Mouse (Mus musculus) C2C12 (cell line): ENCODE data around the gene Efcab6. TPM values are rescaled to one million over a fixed set of nuclear protein-coding genes. Genes with fewer than 3 reads are reported as not detected.

Experiments used
- H3K27me3 ChIP-seq: one replicate; pipeline ENCODE4 v1.6.1; 2011; ENCODE audit not compliant: control insufficient read depth, insufficient read depth, insufficient read length
- H3K36me3 ChIP-seq: one replicate; pipeline ENCODE4 v1.6.1; 2011; ENCODE audit not compliant: control insufficient read depth, insufficient read depth
- H3K4me3 ChIP-seq: one replicate; pipeline ENCODE4 v1.5.1; 2011; ENCODE audit warnings: mild to moderate bottlenecking, control low read depth; ENCODE audit not compliant: poor library complexity, insufficient read depth, severe bottlenecking
- H3K79me2 ChIP-seq: one replicate; pipeline ENCODE4 v1.6.1; 2011; ENCODE audit not compliant: control insufficient read depth, insufficient read depth
- H3K79me3 ChIP-seq: one replicate; pipeline ENCODE4 v1.6.1; 2011; ENCODE audit warnings: low read depth, control low read depth
- H3ac ChIP-seq: one replicate; pipeline ENCODE3; 2011; ENCODE audit warnings: low read depth; ENCODE audit not compliant: control insufficient read depth, insufficient read length
- CEBPB ChIP-seq: IDR thresholded peaks from one replicate; pipeline ENCODE4 v1.6.1; 2011; ENCODE audit warnings: low read depth, mild to moderate bottlenecking, control low read depth, moderate library complexity
- CTCF ChIP-seq: IDR thresholded peaks from one replicate; pipeline ENCODE4 v1.5.1; 2011; ENCODE audit not compliant: control insufficient read depth, insufficient read depth, insufficient read length
- FOSL1 ChIP-seq: IDR thresholded peaks from one replicate; pipeline ENCODE4 v1.8.0; 2011; ENCODE audit warnings: mild to moderate bottlenecking, low read length; ENCODE audit not compliant: poor library complexity, insufficient read depth, severe bottlenecking
- MAX ChIP-seq: IDR thresholded peaks from one replicate; pipeline ENCODE4 v1.6.1; 2011; ENCODE audit warnings: mild to moderate bottlenecking, control low read depth
- MYOD1 ChIP-seq: IDR thresholded peaks from one replicate; pipeline ENCODE4 v1.6.1; 2011; ENCODE audit warnings: low read depth; ENCODE audit not compliant: control insufficient read depth, insufficient read length
- MYOG ChIP-seq: IDR thresholded peaks from one replicate; pipeline ENCODE4 v1.6.1; 2011; ENCODE audit not compliant: control insufficient read depth, insufficient read length; ENCODE audit errors: extremely low read depth
- USF1 ChIP-seq: IDR thresholded peaks from one replicate; pipeline ENCODE4 v1.6.1; 2011; ENCODE audit warnings: low read depth, mild to moderate bottlenecking, control low read depth, moderate library complexity
- polyA plus RNA-seq: library from polyadenylated mRNA; unstranded; fragments of >200 nt; fragmentation: generic; extraction: Trizol; gene quantifications from one replicate; pipeline ENCODE4 v1.2.1, GENCODE M21; 2012; ENCODE audit warnings: missing spikeins

Gene Efcab6
- polyA plus RNA-seq, 1 experiment: not detected

DNA sequence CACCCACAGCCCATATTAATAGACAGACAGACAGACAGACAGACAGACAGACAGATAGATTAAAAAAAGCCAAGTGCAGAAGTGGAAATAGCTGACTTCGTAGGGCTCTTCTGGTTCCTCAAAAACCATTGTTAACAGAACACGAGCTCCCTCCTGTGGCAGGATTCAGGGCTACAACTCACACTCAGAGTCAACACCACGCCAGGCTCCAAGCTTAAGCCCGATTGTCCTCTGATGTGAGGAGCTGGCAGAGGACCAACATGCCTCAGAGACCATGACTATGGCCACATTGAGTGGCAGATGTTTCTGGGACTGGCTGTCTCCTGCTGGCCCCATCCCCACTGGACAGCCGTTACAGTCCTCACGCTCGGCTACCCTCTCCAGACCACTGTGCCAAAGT lies 7.0 kb upstream of the Efcab6 start:
- Histone ChIP-seq H3K27me3 (peaks cover 73% of the 10 kb centered on the region), H3ac (no peak overlapping the region), H3K79me3 (no peaks in the 10 kb centered on the region), H3K36me3 (no peaks in the 10 kb centered on the region), H3K79me2 (no peaks in the 10 kb centered on the region), H3K4me3 (no peak overlapping the region)
- TF ChIP-seq USF1 (no peak), CTCF (peak; percentile 18)

DNA sequence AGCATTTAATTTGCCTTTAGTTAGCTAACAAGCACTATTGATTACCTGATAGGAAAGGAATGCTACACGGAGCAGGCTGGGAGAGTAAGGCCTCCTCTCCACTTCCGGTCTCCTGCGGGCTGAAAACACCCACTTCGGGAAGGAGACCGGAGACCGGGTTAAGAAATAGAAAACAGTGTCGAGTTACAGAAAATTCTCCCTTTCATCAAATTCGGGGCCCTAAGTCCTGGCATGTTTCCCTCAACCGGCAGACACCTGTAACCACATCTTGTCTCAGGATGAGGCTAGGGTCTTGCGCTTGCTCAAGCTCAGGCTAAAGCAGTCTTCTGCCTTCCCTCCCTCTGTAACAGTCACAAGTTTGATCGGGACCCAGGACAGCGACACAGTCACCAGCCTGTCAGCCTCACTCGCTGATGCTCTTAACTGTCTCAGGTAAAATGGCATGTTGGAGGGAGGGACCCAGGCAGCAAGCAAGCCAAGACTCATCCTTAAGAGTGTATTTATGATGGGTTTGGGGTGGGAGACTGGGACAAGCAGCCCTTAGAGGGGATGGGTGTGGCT lies 5.0 kb upstream of the Efcab6 start:
- Histone ChIP-seq H3K36me3 (no peaks in the 10 kb centered on the region), H3K4me3 (no peak overlapping the region), H3K27me3 (peaks cover 53% of the 10 kb centered on the region), H3K79me2 (no peaks in the 10 kb centered on the region), H3ac (no peak overlapping the region), H3K79me3 (no peaks in the 10 kb centered on the region)
- TF ChIP-seq USF1 (no peak), CEBPB (no peak), MAX (no peak), MYOD1 (no peak), MYOG (no peak), FOSL1 (no peak), CTCF (no peak)

DNA sequence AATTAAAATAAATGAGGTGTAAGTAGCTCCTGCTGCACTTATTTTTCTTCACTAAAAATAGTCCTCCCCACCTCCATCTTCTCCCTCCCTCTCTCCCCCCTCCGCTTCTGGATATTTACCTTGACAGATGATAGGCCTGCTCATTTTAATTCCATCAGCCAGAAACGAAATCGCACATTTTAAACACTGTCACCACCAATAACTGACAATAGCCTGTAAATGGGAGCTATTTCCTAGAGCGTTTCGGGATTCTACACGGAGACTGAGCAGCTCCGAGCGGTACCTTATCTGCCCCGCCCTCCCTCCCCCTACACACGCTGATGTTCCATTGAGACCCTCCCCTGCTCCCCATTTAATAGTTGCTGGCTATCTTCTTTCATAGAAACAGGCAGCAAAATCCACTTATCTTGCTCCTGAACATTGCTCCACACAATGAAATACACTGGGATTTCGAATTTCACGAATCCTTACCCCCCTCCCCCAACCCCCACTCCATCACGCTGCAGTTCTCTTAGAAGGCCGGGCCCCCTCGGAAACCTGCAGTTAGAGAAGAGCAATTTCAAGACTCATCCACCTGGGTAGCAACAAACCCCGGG lies 4.4 kb upstream of the Efcab6 start:
- H3K79me2 ChIP-seq: no peaks in the 10 kb centered on the region
- no peak overlapping the region for H3K4me3 ChIP-seq
- H3K79me3 ChIP-seq: no peaks in the 10 kb centered on the region
- H3ac ChIP-seq: no peak overlapping the region
- TF ChIP-seq CEBPB: no peak
- no peak for TF ChIP-seq MYOG
- TF ChIP-seq CTCF: no peak
- TF ChIP-seq MYOD1: no peak
- TF ChIP-seq MAX: no peak
- TF ChIP-seq FOSL1: no peak
- TF ChIP-seq USF1: no peak
- H3K36me3 ChIP-seq: no peaks in the 10 kb centered on the region
- H3K27me3 ChIP-seq: peaks cover 53% of the 10 kb centered on the region

DNA sequence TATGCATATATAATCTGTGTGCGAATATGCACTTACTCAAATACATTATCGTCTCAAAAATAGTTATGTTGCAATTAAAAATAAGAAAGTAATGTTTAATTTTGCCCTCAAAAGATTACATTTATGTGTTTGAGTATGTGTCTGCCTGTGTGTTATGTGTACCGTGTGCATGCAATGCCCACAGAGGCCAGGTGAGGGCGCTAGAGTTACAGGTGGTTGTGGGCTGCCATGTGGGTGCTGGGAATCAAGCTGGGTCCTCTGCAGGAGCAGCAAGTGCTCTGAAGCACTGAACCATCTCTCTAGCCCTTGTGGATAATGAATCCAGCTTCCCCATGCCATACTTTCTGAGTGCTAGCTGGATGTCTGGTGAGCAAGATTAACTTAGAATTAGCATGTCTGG lies 522 bp upstream of the Efcab6 start:
- TF ChIP-seq MYOG (no peak), CEBPB (no peak), CTCF (no peak), MYOD1 (no peak), USF1 (no peak), FOSL1 (no peak), MAX (no peak)
- Histone ChIP-seq H3K36me3 (no peaks in the 10 kb centered on the region), H3K4me3 (no peak overlapping the region), H3K79me3 (no peaks in the 10 kb centered on the region), H3K79me2 (no peaks in the 10 kb centered on the region), H3K27me3 (peaks cover 35% of the 10 kb centered on the region), H3ac (no peak overlapping the region)

DNA sequence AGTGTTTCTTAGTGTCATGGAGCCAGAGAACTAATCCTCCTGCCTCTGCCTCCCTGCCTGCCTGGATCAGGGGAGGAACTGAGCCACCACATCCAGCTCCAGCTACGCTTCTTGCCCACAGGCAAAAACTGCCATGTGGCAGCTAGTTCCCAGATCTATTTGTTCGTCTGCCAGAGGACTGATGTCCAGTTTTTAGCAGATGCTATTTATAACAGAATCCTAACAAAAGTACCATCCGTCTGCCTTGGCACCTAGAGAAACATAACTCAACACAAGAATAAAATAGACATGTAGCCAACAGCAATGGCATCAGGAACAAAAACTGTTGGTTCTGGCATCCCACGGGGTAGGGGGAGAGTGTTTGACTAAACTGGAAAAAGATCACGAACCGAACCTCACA lies 6.3 kb downstream of the Efcab6 start:
- H3K36me3 ChIP-seq: no peaks in the 10 kb centered on the region
- H3ac ChIP-seq: no peak overlapping the region
- H3K27me3 ChIP-seq: peaks cover 5% of the 10 kb centered on the region
- no peaks in the 10 kb centered on the region for H3K79me2 ChIP-seq
- no peak for TF ChIP-seq MAX
- no peak for TF ChIP-seq USF1
- TF ChIP-seq MYOG: no peak
- no peak for TF ChIP-seq CEBPB
- TF ChIP-seq MYOD1: no peak
- no peak for TF ChIP-seq FOSL1
- TF ChIP-seq CTCF: no peak
- H3K79me3 ChIP-seq: no peaks in the 10 kb centered on the region
- H3K4me3 ChIP-seq: no peak overlapping the region

DNA sequence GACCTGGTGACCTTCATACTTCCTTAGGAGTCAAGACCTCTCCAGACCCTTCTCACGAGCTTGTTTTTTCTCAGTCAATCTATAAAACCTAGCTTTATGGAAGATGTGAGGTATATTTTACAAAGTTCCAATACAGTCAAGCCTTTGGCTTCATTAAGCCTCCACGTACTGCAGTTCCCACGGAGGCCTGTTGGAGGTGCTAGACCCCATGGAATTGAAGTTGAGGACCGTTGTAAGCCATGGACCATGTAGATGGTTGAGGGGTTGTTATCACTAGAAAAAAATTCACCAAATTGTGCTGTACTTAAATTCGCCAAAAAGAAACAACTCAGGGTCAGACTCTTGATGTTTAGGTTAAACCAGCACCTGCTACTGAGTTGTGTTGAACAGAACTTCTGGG lies 9.1 kb downstream of the Efcab6 start:
- no peaks in the 10 kb centered on the region for H3K79me3 ChIP-seq
- H3K27me3 ChIP-seq: peaks cover 22% of the 10 kb centered on the region
- TF ChIP-seq MYOG (no peak), MYOD1 (no peak), MAX (no peak), CTCF (no peak), FOSL1 (no peak), USF1 (no peak), CEBPB (no peak)
- no peak overlapping the region for H3K4me3 ChIP-seq
- H3K79me2 ChIP-seq: no peaks in the 10 kb centered on the region
- no peaks in the 10 kb centered on the region for H3K36me3 ChIP-seq
- H3ac ChIP-seq: no peak overlapping the region
